Comparison of ENCODE assay signal across 8 mouse cellular contexts in the genomic region with DNA sequence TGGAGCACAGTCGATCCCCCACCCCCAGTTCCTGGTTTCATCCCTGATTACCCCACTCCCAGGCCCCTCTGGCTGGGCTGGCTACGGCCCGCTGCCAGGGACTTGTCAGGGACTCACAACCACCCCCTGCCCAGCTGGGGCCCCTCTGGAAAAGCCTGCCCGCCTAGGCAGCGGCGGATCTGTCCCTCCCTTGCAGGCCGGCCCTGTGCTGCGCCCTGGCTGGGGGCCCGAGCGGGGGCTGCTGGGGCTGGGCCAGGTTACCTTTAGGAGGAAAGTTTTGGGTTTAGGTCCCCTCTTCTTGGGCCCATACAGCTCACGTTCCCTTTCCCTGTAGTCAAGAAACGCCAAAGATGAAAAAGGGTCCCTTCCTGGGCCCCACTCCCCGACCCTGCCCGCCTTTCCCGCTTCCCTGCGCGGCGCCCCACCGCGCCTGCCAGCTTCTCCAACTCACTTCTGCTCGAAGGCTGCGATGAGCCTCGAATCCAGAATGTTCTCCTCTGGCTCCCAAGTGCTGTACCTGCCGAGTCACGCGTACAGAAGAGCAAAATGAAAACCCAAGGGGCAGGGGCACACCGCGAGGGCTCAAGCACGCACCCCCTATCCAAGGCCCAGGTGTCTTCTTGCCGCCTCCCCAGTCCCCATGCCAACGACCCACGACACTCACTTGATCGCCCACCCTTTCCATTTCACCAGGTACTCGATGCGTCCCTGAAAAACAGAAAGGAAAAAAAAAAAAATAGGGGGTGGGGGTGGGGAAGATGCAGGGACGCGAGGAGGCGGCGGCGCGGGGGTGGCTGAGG. TPM values are rescaled to one million over a fixed set of nuclear protein-coding genes. Genes with fewer than 3 reads are reported as not detected.
DNase-seq lines count a peak whose midpoint lies in the region; ATAC-seq and TF ChIP-seq lines count a peak whose summit lies in the region.

No protein-coding gene starts in this region.

- peak; percentile 54 for DNase-seq in gastrocnemius, postnatal 14 days
- no peak for DNase-seq in gastrocnemius, postnatal 25 days
- no peak for DNase-seq in CH12.LX (ENCODE audit: extremely low read depth)
- DNase-seq in cerebellum, adult 9-11 months: peak; percentile 77
- DNase-seq in left cerebral cortex, postnatal 36 days (ENCODE audit: low spot score in 2 of 2): peak; percentile 54 to 65
- DNase-seq in thymus, postnatal 10 days (ENCODE audit: low spot score in 2 of 2): peak; percentile 30 to 32

- no peak for TF ChIP-seq CTCF in CH12.LX (conservative IDR thresholded peaks at IDR 0.05 in 1 of 2, IDR thresholded peaks at IDR 0.05 in 1 of 2; ENCODE audit: low read depth in 2 of 2, low read length in 2 of 2)

- peak overlapping the region; percentile 74 to 87 (median 84) for H3K4me3 ChIP-seq in CH12.LX (replicated peaks in 1 of 3; ENCODE audit: low read depth in 2 of 3, low read length in 2 of 3, poor library complexity in 1 of 3)
- H3K4me3 ChIP-seq in heart, embryonic 15.5 days: peak overlapping the region; percentile 88
- peak overlapping the region; percentile 85 for H3K4me3 ChIP-seq in midbrain, embryonic 12.5 days

- H3K4me1 ChIP-seq in CH12.LX (ENCODE audit: control insufficient read depth in 1 of 2, insufficient read depth in 2 of 2): peaks cover 3 to 32% of the 10 kb centered on the region in 2 experiments; a peak in 2 of 4 replicates
- peaks cover 50% of the 10 kb centered on the region for H3K4me1 ChIP-seq in heart, embryonic 15.5 days (replicated peaks)
- peaks cover 57% of the 10 kb centered on the region for H3K4me1 ChIP-seq in midbrain, embryonic 12.5 days

- dilution Hi-C loops in CH12.LX (cut with MboI; ENCODE audit: extremely low pct_ligation_motif_present, extremely low pct_unique_long_range_greater_than_20kb, low sequenced_read_pairs): no loop called here

- peak; percentile 45; the same call in 1 of the 2 replicates for ATAC-seq in heart, embryonic 15.5 days (replicated peaks; ENCODE audit: insufficient number of reproducible peaks, insufficient read depth, low FRiP score, low read depth)
- no peak for ATAC-seq in midbrain, embryonic 12.5 days (ENCODE audit: low FRiP score, low read depth)

- TF ChIP-seq EP300 in CH12.LX (IDR thresholded peaks at IDR 0.05; ENCODE audit: low read length): no peak

- TF ChIP-seq POLR2A in CH12.LX (IDR thresholded peaks at IDR 0.05; ENCODE audit: low read depth, low read length): no peak

- peak overlapping the region; percentile 81 for H3K9ac ChIP-seq in CH12.LX (ENCODE audit: insufficient read depth, low read depth)
- H3K9ac ChIP-seq in heart, embryonic 15.5 days: peak overlapping the region; percentile 80
- peak overlapping the region; percentile 96 for H3K9ac ChIP-seq in midbrain, embryonic 12.5 days (replicated peaks)

- H3K36me3 ChIP-seq in CH12.LX (replicated peaks in 1 of 2; ENCODE audit: control insufficient read depth in 1 of 2, insufficient read depth in 1 of 2, low read length in 1 of 2): peaks cover 13 to 39% of the 10 kb centered on the region in 2 experiments
- H3K36me3 ChIP-seq in heart, embryonic 15.5 days: peaks cover 7% of the 10 kb centered on the region; the same call in 1 of the 2 replicates
- H3K36me3 ChIP-seq in midbrain, embryonic 12.5 days: peaks cover 15% of the 10 kb centered on the region

- under 1% methylated on average over 41 of the region's 41 CpGs for WGBS in heart, embryonic 15.5 days
- WGBS in midbrain, embryonic 12.5 days: 0% methylated on average over 41 of the region's 41 CpGs

- H3K9me3 ChIP-seq in CH12.LX (replicated peaks; ENCODE audit: low read length): no peaks in the 10 kb centered on the region
- no peaks in the 10 kb centered on the region for H3K9me3 ChIP-seq in heart, embryonic 15.5 days (replicated peaks)
- no peaks in the 10 kb centered on the region for H3K9me3 ChIP-seq in midbrain, embryonic 12.5 days

- intact Hi-C loops in gastrocnemius, postnatal 14 days (cut with DNase I; ENCODE audit: low total_unique reads): loop anchor here (2.0 kb wide), 1 partner anchor 49 kb away; no protein-coding TSS in a partner anchor
- intact Hi-C loops in left cerebral cortex, postnatal 36 days (cut with DNase I): loop anchor here (2.0 to 5.0 kb wide), 5 partner anchors 63 to 249 kb away; a partner anchor contains a TSS

- peaks cover 21% of the 10 kb centered on the region for H3K27me3 ChIP-seq in CH12.LX (replicated peaks)
- H3K27me3 ChIP-seq in heart, embryonic 15.5 days: 0 out of 2 replicates have a peak, but pooled peaks cover 3% of the 10 kb centered on the region
- no peaks in the 10 kb centered on the region for H3K27me3 ChIP-seq in midbrain, embryonic 12.5 days

- peak overlapping the region; percentile 37; the same call in 1 of the 2 replicates for H3K27ac ChIP-seq in CH12.LX (ENCODE audit: insufficient read depth, low read depth)
- peak overlapping the region; percentile 96 for H3K27ac ChIP-seq in heart, embryonic 15.5 days
- peak overlapping the region; percentile 98 for H3K27ac ChIP-seq in midbrain, embryonic 12.5 days (replicated peaks)

- no peak for TF ChIP-seq RAD21 in CH12.LX (IDR thresholded peaks at IDR 0.05; ENCODE audit: low read depth, low read length)

- in situ Hi-C loops in CH12.LX (cut with MboI; ENCODE audit: low pct_ligation_motif_present, low pct_unique_long_range_greater_than_20kb, low sequenced_read_pairs): loop anchor here (5.0 to 10.0 kb wide), 2 partner anchors 51 to 79 kb away; no protein-coding TSS in a partner anchor

- peak overlapping the region; percentile 92 for H3K4me2 ChIP-seq in CH12.LX (ENCODE audit: insufficient read depth, low read depth, poor library complexity, severe bottlenecking)
- peak overlapping the region; percentile 82 for H3K4me2 ChIP-seq in heart, embryonic 15.5 days
- H3K4me2 ChIP-seq in midbrain, embryonic 12.5 days (replicated peaks): peak overlapping the region; percentile 97

- H3K79me2 ChIP-seq in CH12.LX (replicated peaks; ENCODE audit: control insufficient read depth, extremely low read depth, insufficient read depth, poor library complexity, severe bottlenecking): peaks cover 11% of the 10 kb centered on the region

TF ChIP-seq in CH12.LX, 34 proteins besides CTCF, POLR2A, EP300 and RAD21 (continues in another document):
- TF ChIP-seq RCOR1 (conservative IDR thresholded peaks at IDR 0.05; ENCODE audit: low read depth, low read length) (no peak), ZNF384 (IDR thresholded peaks at IDR 0.05; ENCODE audit: low read depth, low read length) (peak; percentile 84), ZC3H11A (IDR thresholded peaks at IDR 0.05; ENCODE audit: low read depth, low read length) (no peak), UBTF (IDR thresholded peaks at IDR 0.05; ENCODE audit: low read depth, low read length) (0 out of 2 replicates have a peak, but pooled peaks have one; percentile 26), USF1 (IDR thresholded peaks at IDR 0.05; ENCODE audit: low read depth, low read length) (no peak), MAFK (IDR thresholded peaks at IDR 0.05; ENCODE audit: insufficient replicate concordance, low read length) (no peak)

RNA-seq across cellular contexts. Expression of a gene that starts 0.6 kb away (rescaled TPM):
- total RNA-seq in gastrocnemius, postnatal 14 days (2021): under 1 TPM; 0.47 to 0.55 TPM
- total RNA-seq in gastrocnemius, postnatal 25 days (2021): under 1 TPM in 1 of 2 experiments, not detected in 1; 0.61 TPM
- total RNA-seq in CH12.LX (2012; rRNA removed) (0.59 and 0.67 TPM in 2 replicates), CH12.LX (2014; rRNA removed) (not detected in 2 replicates)
- not detected in 2 replicates for polyA plus RNA-seq in CH12.LX (2012; ENCODE audit: insufficient read length, low read depth)
- 0.27 TPM in 1 of 2 replicates, not detected in the other for polyA plus RNA-seq in heart, embryonic 15.5 days (2015; fragmentation: Nextera tagmentation; extraction: Ambion mirVana)
- total RNA-seq in left cerebral cortex, postnatal 36 days (2021): 10 to 100 TPM; 17.3 to 19.1 TPM
- 0.45 TPM in 1 of 2 replicates, not detected in the other for polyA plus RNA-seq in midbrain, embryonic 12.5 days (2016; fragmentation: Nextera tagmentation; extraction: Ambion mirVana)

RNA-seq across cellular contexts. Expression of a gene that starts 1.0 kb away (rescaled TPM):
- total RNA-seq in gastrocnemius, postnatal 14 days (2021): 10 to 100 TPM; 21.2 to 23.5 TPM
- total RNA-seq in gastrocnemius, postnatal 25 days (2021): 10 to 100 TPM; 12.5 to 14.6 TPM
- 29.9 and 30.0 TPM in 2 replicates for total RNA-seq in CH12.LX (2012; rRNA removed)
- 10.0 and 11.1 TPM in 2 replicates for total RNA-seq in CH12.LX (2014; rRNA removed)
- 38.1 and 40.7 TPM in 2 replicates for polyA plus RNA-seq in CH12.LX (2012; ENCODE audit: insufficient read length, low read depth)
- polyA plus RNA-seq in heart, embryonic 15.5 days (2015; fragmentation: Nextera tagmentation; extraction: Ambion mirVana): 52.1 and 65.7 TPM in 2 replicates
- total RNA-seq in left cerebral cortex, postnatal 36 days (2021): 100 to 1,000 TPM; 412 to 417 TPM
- polyA plus RNA-seq in midbrain, embryonic 12.5 days (2016; fragmentation: Nextera tagmentation; extraction: Ambion mirVana): 45.5 and 45.7 TPM in 2 replicates

RNA-seq across cellular contexts. Expression of a gene that starts 28.9 kb away (rescaled TPM):
- total RNA-seq in gastrocnemius, postnatal 14 days (2021): 1 to 10 TPM; 1.9 to 2.6 TPM
- total RNA-seq in gastrocnemius, postnatal 25 days (2021): 1 to 10 TPM in 1 of 2 experiments, under 1 TPM in 1; 0.72 to 1.0 TPM
- 0.92 and 2.1 TPM in 2 replicates for total RNA-seq in CH12.LX (2012; rRNA removed)
- total RNA-seq in CH12.LX (2014; rRNA removed): 0.09 TPM in 1 of 2 replicates, not detected in the other
- 0.14 and 0.16 TPM in 2 replicates for polyA plus RNA-seq in CH12.LX (2012; ENCODE audit: insufficient read length, low read depth)
- polyA plus RNA-seq in heart, embryonic 15.5 days (2015; fragmentation: Nextera tagmentation; extraction: Ambion mirVana): 1.8 and 3.6 TPM in 2 replicates
- total RNA-seq in left cerebral cortex, postnatal 36 days (2021): 100 to 1,000 TPM; 800 to 830 TPM
- polyA plus RNA-seq in midbrain, embryonic 12.5 days (2016; fragmentation: Nextera tagmentation; extraction: Ambion mirVana): 8.7 and 11.7 TPM in 2 replicates

RNA-seq across cellular contexts. Expression of a gene that starts 55.8 kb away (rescaled TPM):
- total RNA-seq in gastrocnemius, postnatal 14 days (2021): 1 to 10 TPM; 7.4 to 7.6 TPM
- 1 to 10 TPM; 5.9 to 6.1 TPM for total RNA-seq in gastrocnemius, postnatal 25 days (2021)
- total RNA-seq in CH12.LX (2012; rRNA removed) (16.5 and 20.9 TPM in 2 replicates), CH12.LX (2014; rRNA removed) (11.3 and 11.7 TPM in 2 replicates)
- 17.8 and 18.5 TPM in 2 replicates for polyA plus RNA-seq in CH12.LX (2012; ENCODE audit: insufficient read length, low read depth)
- 37.2 and 46.0 TPM in 2 replicates for polyA plus RNA-seq in heart, embryonic 15.5 days (2015; fragmentation: Nextera tagmentation; extraction: Ambion mirVana)
- 10 to 100 TPM; 50.7 to 51.3 TPM for total RNA-seq in left cerebral cortex, postnatal 36 days (2021)
- polyA plus RNA-seq in midbrain, embryonic 12.5 days (2016; fragmentation: Nextera tagmentation; extraction: Ambion mirVana): 72.4 and 77.9 TPM in 2 replicates

RNA-seq across cellular contexts. Expression of a gene that starts 58.0 kb away (rescaled TPM):
- total RNA-seq in gastrocnemius, postnatal 14 days (2021): 1 to 10 TPM; 4.7 to 7.9 TPM
- total RNA-seq in gastrocnemius, postnatal 25 days (2021): 1 to 10 TPM; 2.3 to 4.0 TPM
- total RNA-seq in CH12.LX (2012; rRNA removed) (3.9 and 4.7 TPM in 2 replicates), CH12.LX (2014; rRNA removed) (8.7 and 10.4 TPM in 2 replicates)
- polyA plus RNA-seq in CH12.LX (2012; ENCODE audit: insufficient read length, low read depth): 94.3 and 98.5 TPM in 2 replicates
- 13.8 and 36.7 TPM in 2 replicates for polyA plus RNA-seq in heart, embryonic 15.5 days (2015; fragmentation: Nextera tagmentation; extraction: Ambion mirVana)
- total RNA-seq in left cerebral cortex, postnatal 36 days (2021): 1 to 10 TPM; 4.9 to 5.1 TPM
- 5.1 and 6.9 TPM in 2 replicates for polyA plus RNA-seq in midbrain, embryonic 12.5 days (2016; fragmentation: Nextera tagmentation; extraction: Ambion mirVana)

Comparison
In these comparisons a context has a peak if more than half of its experiments do, and no peak if none do; other contexts are left out.
1. DNase-seq: peak in gastrocnemius, postnatal 14 days (single experiment), cerebellum, adult 9-11 months (single experiment), left cerebral cortex, postnatal 36 days (2 of 2) and thymus, postnatal 10 days (2 of 2); none in gastrocnemius, postnatal 25 days (single experiment) and CH12.LX (single experiment).
2. H3K27ac ChIP-seq: peak in every context shown above with its lines; median percentile 98 in midbrain, embryonic 12.5 days; 96 in heart, embryonic 15.5 days; 37 in CH12.LX.
3. RNA of a gene that starts 0.6 kb away (total RNA-seq): 17.3 to 19.1 TPM in left cerebral cortex, postnatal 36 days; 0.61 TPM in gastrocnemius, postnatal 25 days, 0.59 to 0.67 TPM in CH12.LX and 0.47 to 0.55 TPM in gastrocnemius, postnatal 14 days; every median in the first group is over 10 times any median in the second.
4. RNA of a gene that starts 1.0 kb away (total RNA-seq): 412 to 417 TPM in left cerebral cortex, postnatal 36 days; 10.0 to 30.0 TPM in CH12.LX, 21.2 to 23.5 TPM in gastrocnemius, postnatal 14 days and 12.5 to 14.6 TPM in gastrocnemius, postnatal 25 days; every median in the first group is over 10 times any median in the second.
5. RNA of a gene that starts 28.9 kb away (total RNA-seq): 800 to 830 TPM in left cerebral cortex, postnatal 36 days; 1.9 to 2.6 TPM in gastrocnemius, postnatal 14 days, 0.09 to 2.1 TPM in CH12.LX and 0.72 to 1.0 TPM in gastrocnemius, postnatal 25 days; every median in the first group is over 100 times any median in the second.
6. Peak in every context shown above with its lines, with median percentiles within 50 percentile points of each other: H3K4me2 ChIP-seq, H3K4me3 ChIP-seq and H3K9ac ChIP-seq.